Mouse (Mus musculus) spleen, adult 2 months (tissue): ENCODE data around the gene Pxt1.

Experiments used
- CTCF ChIP-seq: fragments of 200-500 bp; IDR thresholded peaks from 2 replicates; pipeline ENCODE4 v1.5.1; 2011; ENCODE audit warnings: mild to moderate bottlenecking, inconsistent platforms; ENCODE audit not compliant: insufficient read depth, insufficient read length, insufficient replicate concordance; ENCODE audit errors: extremely low read depth
- POLR2A ChIP-seq: fragments of 200-500 bp; IDR thresholded peaks from 2 replicates; pipeline ENCODE4 v1.6.1; 2011; ENCODE audit warnings: low read depth, low read length, inconsistent platforms

GRCm38 (mm10) chr17:28984724-28985420 lies 41.2 kb upstream of the Pxt1 start:
- no peak for TF ChIP-seq CTCF
- no peak for TF ChIP-seq POLR2A
